Mouse (Mus musculus) limb, embryonic 14.5 days (tissue): ENCODE measurements at regions not wholly inside any gene's neighbourhood (a gene's known extent, or its start where the extent isn't known, plus 50 kb on each side); places are given as distances from the start of the nearest gene placed in this dataset.

Experiments used
- ATAC-seq: fragments of 200-750 bp; cut with Nextera tagmentation; 2 replicates; pipeline ENCODE4 v1.8.0; 2017; ENCODE audit warnings: low read depth, moderate number of reproducible peaks, moderate TSS enrichment; ENCODE audit not compliant: low FRiP score
- DNase-seq: peaks from one replicate; pipeline ENCODE4 v3.0.0-alpha.2; 2015; ENCODE audit warnings: low spot score
- H3K27ac ChIP-seq: fragments of 300-500 bp; sonication (generic); replicated peaks from 2 replicates; pipeline ENCODE4 v1.5.1; 2014; ENCODE audit warnings: low read depth, mild to moderate bottlenecking, low read length, moderate library complexity, mixed read lengths
- H3K27me3 ChIP-seq: fragments of 300-500 bp; sonication (generic); 2 replicates; pipeline ENCODE4 v1.6.1; 2014; ENCODE audit warnings: low read length, mixed read lengths; ENCODE audit not compliant: control insufficient read depth, insufficient read depth
- H3K36me3 ChIP-seq: fragments of 300-500 bp; sonication (generic); 2 replicates; pipeline ENCODE4 v1.6.1; 2014; ENCODE audit warnings: mild to moderate bottlenecking, low read length, moderate library complexity, mixed read lengths; ENCODE audit not compliant: control insufficient read depth, insufficient read depth
- H3K4me1 ChIP-seq: fragments of 300-500 bp; sonication (generic); 2 replicates; pipeline ENCODE4 v1.6.1; 2014; ENCODE audit warnings: antibody characterized with exemption, low read length, mixed read lengths; ENCODE audit not compliant: control insufficient read depth, insufficient read depth
- H3K4me2 ChIP-seq: fragments of 300-500 bp; sonication (generic); replicated peaks from 2 replicates; pipeline ENCODE4 v1.6.1; 2014; ENCODE audit warnings: low read depth, mild to moderate bottlenecking, low read length, moderate library complexity; ENCODE audit not compliant: severe bottlenecking
- H3K4me3 ChIP-seq: fragments of 300-500 bp; sonication (generic); replicated peaks from 2 replicates; pipeline ENCODE4 v1.5.1; 2014; ENCODE audit warnings: low read length
- H3K9ac ChIP-seq: fragments of 300-500 bp; sonication (generic); 2 replicates; pipeline ENCODE4 v1.6.1; 2014; ENCODE audit warnings: mild to moderate bottlenecking, low read depth, low read length, moderate library complexity; ENCODE audit not compliant: severe bottlenecking
- H3K9me3 ChIP-seq: fragments of 300-500 bp; sonication (generic); 2 replicates; pipeline ENCODE4 v1.6.1; 2016; ENCODE audit warnings: low read length; ENCODE audit not compliant: control insufficient read depth
- POLR2A ChIP-seq: fragments of 200-500 bp; IDR thresholded peaks from 2 replicates; pipeline ENCODE4 v1.8.0; 2012; ENCODE audit warnings: inconsistent platforms, mild to moderate bottlenecking, moderate library complexity, borderline replicate concordance; ENCODE audit not compliant: insufficient read depth, insufficient read length; ENCODE audit errors: extremely low read depth
- WGBS: fragments of 180-500 bp; shearing (Covaris S2); extraction: QIAGEN DNeasy Blood & Tissue Kit; methylation state at CpG from one replicate; pipeline ENCODE4 v1.1.7; 2014; 5-methylcytosine and 5-hydroxymethylcytosine counted together

GRCm38 (mm10) chr8:88417307-88418095 lies 55.5 kb upstream of the Brd7 start:
- ATAC-seq (no peak; the same call in 1 of the 2 replicates), DNase-seq (peak; percentile 44)
- no peak overlapping the region for H3K4me2 ChIP-seq

GRCm38 (mm10) chr8:88423264-88423663 lies 61.3 kb upstream of the Brd7 start:
- peak; percentile 38 for DNase-seq
- Histone ChIP-seq H3K9me3 (no peaks in the 10 kb centered on the region; the same call in 1 of the 2 replicates), H3K27ac (no peak overlapping the region), H3K27me3 (no peaks in the 10 kb centered on the region), H3K9ac (no peak overlapping the region), H3K4me1 (peaks cover 3% of the 10 kb centered on the region; the same call in 1 of the 2 replicates), H3K36me3 (no peaks in the 10 kb centered on the region), H3K4me3 (no peak overlapping the region), H3K4me2 (no peak overlapping the region)
- TF ChIP-seq POLR2A: no peak
- WGBS: 53% methylated on average over 2 of the region's 2 CpGs
- ATAC-seq: no peak

More at GRCm38 (mm10) chr8:88417307-88418095, 55.5 kb upstream of the Brd7 start:
- WGBS: 41% methylated on average over 13 of the region's 13 CpGs
- Histone ChIP-seq H3K36me3 (no peaks in the 10 kb centered on the region), H3K9ac (no peak overlapping the region), H3K4me1 (peaks cover 5% of the 10 kb centered on the region), H3K4me3 (no peak overlapping the region), H3K9me3 (no peaks in the 10 kb centered on the region; the same call in 1 of the 2 replicates), H3K27me3 (no peaks in the 10 kb centered on the region), H3K27ac (0 out of 2 replicates have a peak overlapping the region, but pooled peaks have one; percentile 34)
- TF ChIP-seq POLR2A: no peak

- no peaks in the 10 kb centered on the region for H3K27me3 ChIP-seq
- H3K27ac ChIP-seq: no peak overlapping the region; the same call in 1 of the 2 replicates
- no peaks in the 10 kb centered on the region for H3K36me3 ChIP-seq
- no peak overlapping the region for H3K9ac ChIP-seq
- no peak for TF ChIP-seq POLR2A
- no peak for ATAC-seq
- WGBS: 64% methylated on average over 5 of the region's 5 CpGs
- H3K4me3 ChIP-seq: no peak overlapping the region
- peaks cover 7% of the 10 kb centered on the region; the same call in 1 of the 2 replicates for H3K4me1 ChIP-seq
- DNase-seq: no peak
- H3K4me2 ChIP-seq: no peak overlapping the region
- H3K9me3 ChIP-seq: no peaks in the 10 kb centered on the region
Measured at GRCm38 (mm10) chr8:88428560-88428959, 66.6 kb upstream of the Brd7 start.

- H3K4me2 ChIP-seq: no peak overlapping the region
- no peak for ATAC-seq
- H3K4me3 ChIP-seq: no peak overlapping the region
- H3K27ac ChIP-seq: no peak overlapping the region
- no peak overlapping the region for H3K9ac ChIP-seq
- H3K27me3 ChIP-seq: no peaks in the 10 kb centered on the region
- H3K4me1 ChIP-seq: peaks cover 6% of the 10 kb centered on the region; the same call in 1 of the 2 replicates
- DNase-seq: no peak
- H3K36me3 ChIP-seq: no peaks in the 10 kb centered on the region
- WGBS: 22% methylated on average over 5 of the region's 6 CpGs
- no peaks in the 10 kb centered on the region for H3K9me3 ChIP-seq
- no peak for TF ChIP-seq POLR2A
Measured at GRCm38 (mm10) chr8:88431389-88431788, 69.4 kb upstream of the Brd7 start.

- no peaks in the 10 kb centered on the region for H3K9me3 ChIP-seq
- no peak overlapping the region for H3K4me3 ChIP-seq
- no peak overlapping the region for H3K27ac ChIP-seq
- DNase-seq: no peak
- H3K9ac ChIP-seq: no peak overlapping the region
- no peak for TF ChIP-seq POLR2A
- ATAC-seq: no peak
- no peaks in the 10 kb centered on the region for H3K27me3 ChIP-seq
- 92% methylated on average over 2 of the region's 2 CpGs for WGBS
- H3K4me1 ChIP-seq: peaks cover 9% of the 10 kb centered on the region; the same call in 1 of the 2 replicates
- no peaks in the 10 kb centered on the region for H3K36me3 ChIP-seq
- H3K4me2 ChIP-seq: no peak overlapping the region
Measured at GRCm38 (mm10) chr8:88435686-88436085, 73.7 kb upstream of the Brd7 start.
